Mouse (Mus musculus): ENCODE measurements around the gene Myo1h. TPM values are rescaled to one million over a fixed set of nuclear protein-coding genes. Genes with fewer than 3 reads are reported as not detected.

Gene Myo1h
- 2.2 and 2.4 TPM in 2 replicates for polyA plus RNA-seq (2012; rRNA removed)

GRCm38 (mm10) chr5:114288874-114289273 is at the start of gene Myo1h:
Gene Myo1h, plus strand, starts transcription at chr5:114289166.
- DNase-seq (ENCODE audit: extremely low spot score in 1 of 2, low spot score in 1 of 2), result no peak

- DNase-seq (ENCODE audit: extremely low spot score in 1 of 2, low spot score in 1 of 2), result no peak
Measured at GRCm38 (mm10) chr5:114239737-114240136, 49.2 kb upstream of the Myo1h start.

- DNase-seq (ENCODE audit: extremely low spot score in 1 of 2, low spot score in 1 of 2), result no peak
Measured at GRCm38 (mm10) chr5:114246465-114246864, 42.5 kb upstream of the Myo1h start.

- peak; percentile 18 to 76 for DNase-seq (ENCODE audit: extremely low spot score in 1 of 2, low spot score in 1 of 2)
Measured at GRCm38 (mm10) chr5:114248174-114248589, 40.8 kb upstream of the Myo1h start.

- DNase-seq (ENCODE audit: extremely low spot score in 1 of 2, low spot score in 1 of 2), result no peak
Measured at GRCm38 (mm10) chr5:114259495-114259894, 29.5 kb upstream of the Myo1h start.

- DNase-seq (ENCODE audit: extremely low spot score in 1 of 2, low spot score in 1 of 2), result no peak
Measured at GRCm38 (mm10) chr5:114261494-114261893, 27.5 kb upstream of the Myo1h start.

- no peak for DNase-seq (ENCODE audit: extremely low spot score in 1 of 2, low spot score in 1 of 2)
Measured at GRCm38 (mm10) chr5:114264030-114264459, 24.9 kb upstream of the Myo1h start.

GRCm38 (mm10) chr5:114264791-114265190 is 24.2 kb upstream of the Myo1h start:
- DNase-seq (ENCODE audit: extremely low spot score in 1 of 2, low spot score in 1 of 2), result no peak

- no peak for DNase-seq (ENCODE audit: extremely low spot score in 1 of 2, low spot score in 1 of 2)
Measured at GRCm38 (mm10) chr5:114268646-114269045, 20.3 kb upstream of the Myo1h start.

GRCm38 (mm10) chr5:114269499-114269898 is 19.5 kb upstream of the Myo1h start:
- no peak for DNase-seq (ENCODE audit: extremely low spot score in 1 of 2, low spot score in 1 of 2)

- DNase-seq (ENCODE audit: extremely low spot score in 1 of 2, low spot score in 1 of 2), result no peak
Measured at GRCm38 (mm10) chr5:114269984-114270383, 19.0 kb upstream of the Myo1h start.

GRCm38 (mm10) chr5:114273693-114274402 is 15.1 kb upstream of the Myo1h start, which contains the start of gene Foxn4:
Gene Foxn4, minus strand, starts transcription at chr5:114273807.
- DNase-seq (ENCODE audit: extremely low spot score in 1 of 2, low spot score in 1 of 2), result no peak

GRCm38 (mm10) chr5:114275339-114275738 is 13.6 kb upstream of the Myo1h start:
- DNase-seq (ENCODE audit: extremely low spot score in 1 of 2, low spot score in 1 of 2), result no peak

GRCm38 (mm10) chr5:114275991-114276390 is 13.0 kb upstream of the Myo1h start:
- no peak for DNase-seq (ENCODE audit: extremely low spot score in 1 of 2, low spot score in 1 of 2)

GRCm38 (mm10) chr5:114279382-114280143 is 9.4 kb upstream of the Myo1h start:
- no peak for DNase-seq (ENCODE audit: extremely low spot score in 1 of 2, low spot score in 1 of 2)

GRCm38 (mm10) chr5:114282346-114282745 is 6.6 kb upstream of the Myo1h start:
- no peak for DNase-seq (ENCODE audit: extremely low spot score in 1 of 2, low spot score in 1 of 2)

- peak; percentile 7 to 22 for DNase-seq (ENCODE audit: extremely low spot score in 1 of 2, low spot score in 1 of 2)
Measured at GRCm38 (mm10) chr5:114284604-114285397, 4.2 kb upstream of the Myo1h start.

GRCm38 (mm10) chr5:114285398-114285700 is 3.6 kb upstream of the Myo1h start:
- peak in 1 of 2 experiments; percentile 10 for DNase-seq (ENCODE audit: extremely low spot score in 1 of 2, low spot score in 1 of 2)

GRCm38 (mm10) chr5:114286102-114286501 is 2.9 kb upstream of the Myo1h start:
- no peak for DNase-seq (ENCODE audit: extremely low spot score in 1 of 2, low spot score in 1 of 2)

GRCm38 (mm10) chr5:114286872-114287571 is 1.9 kb upstream of the Myo1h start:
- no peak for DNase-seq (ENCODE audit: extremely low spot score in 1 of 2, low spot score in 1 of 2)
